Mouse (Mus musculus) megakaryocyte, embryonic 14.5 days (primary cell): ENCODE data around the gene Tmem150b.

Experiments used
- FLI1 ChIP-seq: IDR thresholded peaks from 2 replicates; pipeline ENCODE4 v1.6.1; 2012; ENCODE audit warnings: low read length, inconsistent platforms, mixed read lengths
- GATA1 ChIP-seq: IDR thresholded peaks from 3 replicates; pipeline ENCODE4 v1.6.1; 2012; ENCODE audit warnings: mixed read lengths, low read length, inconsistent platforms, borderline replicate concordance

- TF ChIP-seq GATA1 (no peak), FLI1 (no peak)
Observed at GRCm38 (mm10) chr7:4748321-4748720, 23.3 kb upstream of the Tmem150b start.
